Mouse (Mus musculus) G1E-ER4 (cell line): ENCODE measurements around the gene Abhd14a. TPM values are rescaled to one million over a fixed set of nuclear protein-coding genes. Genes with fewer than 3 reads are reported as not detected.

Experiments used
- GATA1 ChIP-seq: IDR thresholded peaks from one replicate; pipeline ENCODE4 v1.8.0; 2012; ENCODE audit warnings: low read length, inconsistent platforms
- polyA plus RNA-seq: library from polyadenylated mRNA; stranded (reverse); fragments of >175 nt; gene quantifications from 2 replicates; pipeline ENCODE4 v1.2.3, GENCODE M21; 2012

Gene Abhd14a
- polyA plus RNA-seq, 1 experiment, result 13.6 TPM

DNA sequence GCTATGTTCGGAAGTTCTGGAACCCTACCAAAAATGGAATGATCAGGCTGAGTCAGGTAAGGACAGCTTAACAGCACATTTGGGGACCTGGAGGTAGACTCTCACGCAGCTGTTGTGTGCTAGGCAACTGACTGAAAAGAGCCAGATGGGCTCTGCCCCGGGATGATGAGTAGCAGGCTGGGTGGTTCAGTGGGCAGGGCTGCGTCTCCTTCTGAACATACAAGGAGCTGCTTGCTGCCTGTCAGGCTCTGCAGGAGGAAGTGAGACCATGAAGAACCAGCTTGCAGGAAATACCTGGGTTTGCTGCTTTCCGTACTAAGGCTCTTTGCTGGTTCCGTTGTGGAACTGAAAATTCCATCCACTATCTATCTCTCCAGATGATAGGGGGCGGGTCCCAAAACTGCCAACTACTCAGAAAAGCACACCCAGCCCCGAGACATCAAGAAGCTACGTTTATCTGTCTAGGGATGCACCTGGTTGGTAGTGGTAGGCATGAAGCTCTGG lies 36.3 kb downstream of the Abhd14a start:
- no peak for TF ChIP-seq GATA1

GRCm38 (mm10) chr9:106410086-106410650 lies 37.3 kb downstream of the Abhd14a start:
- TF ChIP-seq GATA1, result no peak

- no peak for TF ChIP-seq GATA1
Measured at GRCm38 (mm10) chr9:106409096-106409495, 38.4 kb downstream of the Abhd14a start.

GRCm38 (mm10) chr9:106406443-106407078 lies 40.9 kb downstream of the Abhd14a start:
- no peak for TF ChIP-seq GATA1

GRCm38 (mm10) chr9:106405275-106405674 lies 42.2 kb downstream of the Abhd14a start:
- TF ChIP-seq GATA1, result no peak

GRCm38 (mm10) chr9:106402607-106403375 lies 44.7 kb downstream of the Abhd14a start:
- TF ChIP-seq GATA1, result no peak

- no peak for TF ChIP-seq GATA1
Measured at GRCm38 (mm10) chr9:106402149-106402548, 45.3 kb downstream of the Abhd14a start.

DNA sequence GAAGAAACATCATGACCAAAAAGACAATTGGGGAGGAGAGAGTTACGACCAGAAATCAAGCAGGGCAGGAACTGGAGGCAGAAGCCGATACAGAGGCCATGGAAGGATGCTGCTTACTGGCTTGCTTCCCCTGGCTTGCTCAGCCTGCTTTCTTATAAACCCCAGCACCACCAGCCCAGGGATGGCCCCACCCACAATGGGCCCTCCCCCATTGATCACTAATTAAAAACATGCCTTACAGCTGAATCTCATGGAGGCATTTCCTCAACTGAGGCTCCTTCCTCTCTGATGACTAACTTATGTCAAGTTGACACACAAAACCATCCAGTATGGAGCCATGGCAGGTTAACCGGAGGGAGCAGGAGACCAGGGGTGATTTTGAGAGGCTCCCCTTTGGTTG lies 47.7 kb downstream of the Abhd14a start:
- TF ChIP-seq GATA1, result no peak

DNA sequence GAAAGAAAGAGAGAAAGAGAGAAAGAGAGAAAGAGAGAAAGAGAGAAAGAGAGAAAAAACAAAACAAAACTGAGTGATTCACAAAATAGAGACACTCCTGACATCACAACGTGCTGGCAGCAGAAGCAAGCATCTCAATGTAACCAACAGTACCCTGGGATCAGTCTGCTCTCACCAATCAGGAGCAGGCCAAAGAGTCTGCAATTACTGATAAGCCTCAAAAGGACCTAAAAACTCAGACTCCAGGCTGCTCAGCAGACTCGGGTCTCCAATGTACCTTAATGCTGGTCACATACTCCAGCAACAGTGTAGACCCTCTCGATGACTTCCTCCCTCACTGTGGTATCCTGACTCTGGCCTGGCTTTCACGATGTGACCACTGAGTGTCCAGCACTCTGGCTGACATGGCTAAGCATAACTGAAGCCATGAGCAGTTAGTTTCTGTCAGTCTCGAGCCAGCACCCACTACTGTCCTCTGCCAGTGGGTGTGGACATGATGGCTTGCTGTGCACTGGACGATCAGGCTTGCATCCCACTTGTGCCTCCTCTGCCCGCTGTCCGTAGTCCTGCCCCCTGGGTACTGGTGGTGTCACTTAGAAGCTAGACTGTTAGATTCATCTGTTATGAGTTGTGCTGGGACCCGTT lies 48.7 kb downstream of the Abhd14a start:
- TF ChIP-seq GATA1, result peak; percentile 29

GRCm38 (mm10) chr9:106397733-106398132 lies 49.7 kb downstream of the Abhd14a start:
- no peak for TF ChIP-seq GATA1

GRCm38 (mm10) chr9:106394649-106395602 lies 52.6 kb downstream of the Abhd14a start:
- no peak for TF ChIP-seq GATA1

GRCm38 (mm10) chr9:106393548-106393947 lies 53.9 kb downstream of the Abhd14a start:
- no peak for TF ChIP-seq GATA1

GRCm38 (mm10) chr9:106392828-106393527 lies 54.5 kb downstream of the Abhd14a start:
- no peak for TF ChIP-seq GATA1

Other genes starting within 250 kb of the Abhd14a start
- 19.6 and 20.4 TPM in 2 replicates for gene Ppm1m, start 247.9 kb downstream of the Abhd14a start, polyA plus RNA-seq
- gene Twf2, start 244.6 kb downstream of the Abhd14a start, polyA plus RNA-seq, result 36.4 and 41.6 TPM in 2 replicates
- not detected in 2 replicates for gene Tlr9, start 225.1 kb downstream of the Abhd14a start, polyA plus RNA-seq
- gene Alas1, start 199.0 kb downstream of the Abhd14a start, polyA plus RNA-seq, result 7.8 TPM in 2 replicates
- 9.9 and 20.0 TPM in 2 replicates for gene Poc1a, start 166.6 kb downstream of the Abhd14a start, polyA plus RNA-seq
- 15.7 and 17.4 TPM in 2 replicates for gene Dusp7, start 79.0 kb downstream of the Abhd14a start, polyA plus RNA-seq
- gene Rpl29, start 18.2 kb downstream of the Abhd14a start, polyA plus RNA-seq, result 40.2 and 40.6 TPM in 2 replicates
- gene Acy1, start 9.4 kb downstream of the Abhd14a start, polyA plus RNA-seq, result 15.0 and 24.3 TPM in 2 replicates
- 1.1 and 1.5 TPM in 2 replicates for gene Abhd14b, start 219 bp downstream of the Abhd14a start, polyA plus RNA-seq
- 17.6 and 22.6 TPM in 2 replicates for gene Pcbp4, start 5.6 kb upstream of the Abhd14a start, polyA plus RNA-seq
- not detected in 2 replicates for gene Gpr62, start 18.3 kb upstream of the Abhd14a start, polyA plus RNA-seq
- 440 and 496 TPM in 2 replicates for gene Rrp9, start 28.3 kb upstream of the Abhd14a start, polyA plus RNA-seq
- 1.2 and 1.3 TPM in 2 replicates for gene Parp3, start 29.3 kb upstream of the Abhd14a start, polyA plus RNA-seq
- not detected in 2 replicates for gene Iqcf1, start 52.3 kb upstream of the Abhd14a start, polyA plus RNA-seq
- not detected in 2 replicates for gene Iqcf5, start 66.9 kb upstream of the Abhd14a start, polyA plus RNA-seq
- not detected in 2 replicates for gene Iqcf3, start 114.0 kb upstream of the Abhd14a start, polyA plus RNA-seq
- gene Iqcf4, start 123.3 kb upstream of the Abhd14a start, polyA plus RNA-seq, result not detected in 2 replicates
- gene Iqcf6, start 178.9 kb upstream of the Abhd14a start, polyA plus RNA-seq, result not detected in 2 replicates
- gene Grm2, start 208.4 kb upstream of the Abhd14a start, polyA plus RNA-seq, result not detected in 2 replicates
- gene Tex264, start 238.2 kb upstream of the Abhd14a start, polyA plus RNA-seq, result 47.2 and 52.5 TPM in 2 replicates